In genomic region chr3:20236965-20237364, GRCm38 (mm10) we compare ENCODE assay signal across 28 mouse cellular contexts. TPM values are rescaled to one million over a fixed set of nuclear protein-coding genes. Genes with fewer than 3 reads are reported as not detected.
"Had no signal": no experiment of that assay in that cellular context is flagged by ENCODE, and none has a peak within 500 bp of the region (broad histone marks: within the 10 kb centered on the region; RNA-seq: fewer than 3 reads in every experiment).

No protein-coding gene starts in this region.

- H3K4me2 ChIP-seq: heart, embryonic 11.5 days; hindbrain, embryonic 12.5 days; hindbrain, embryonic 14.5 days; limb, embryonic 12.5 days; liver, embryonic 11.5 days had no signal

- H3K36me3 ChIP-seq: hindbrain, embryonic 10.5 days; hindbrain, embryonic 12.5 days; limb, embryonic 10.5 days; limb, embryonic 12.5 days had no signal

- H3K4me3 ChIP-seq: heart, adult 2 months; hindbrain, embryonic 10.5 days; hindbrain, embryonic 12.5 days; layer of hippocampus, adult 2 months; left cerebral cortex, adult 2 months; limb, embryonic 10.5 days; limb, embryonic 12.5 days had no signal

- ATAC-seq: hindbrain, embryonic 16.5 days; intestine, postnatal 0 days had no signal

- H3K27ac ChIP-seq: heart, adult 2 months; hindbrain, embryonic 10.5 days; hindbrain, embryonic 12.5 days; hindbrain, embryonic 14.5 days; layer of hippocampus, adult 2 months; left cerebral cortex, adult 2 months; limb, embryonic 10.5 days; limb, embryonic 12.5 days had no signal

- H3K9me3 ChIP-seq: hindbrain, embryonic 10.5 days; hindbrain, embryonic 12.5 days; limb, embryonic 10.5 days; limb, embryonic 12.5 days had no signal

- H3K9ac ChIP-seq: hindbrain, embryonic 12.5 days; hindbrain, embryonic 14.5 days; limb, embryonic 12.5 days had no signal

- H3K4me1 ChIP-seq: hindbrain, embryonic 10.5 days; hindbrain, embryonic 12.5 days; limb, embryonic 10.5 days; limb, embryonic 12.5 days had no signal

- DNase-seq: gastrocnemius, postnatal 14 days; heart, adult 2 months; heart, postnatal 10 days; heart, postnatal 4 days; kidney, adult 18-20 months; kidney, adult 8-10 months; kidney, postnatal 10 days; kidney, postnatal 25 days; kidney, postnatal 4 days; liver had no signal

- H3K27me3 ChIP-seq: hindbrain, embryonic 12.5 days; limb, embryonic 12.5 days had no signal

RNA-seq across cellular contexts. Expression of gene Cpa3, which starts 5.0 kb away (rescaled TPM):
- total RNA-seq: left cerebral cortex, adult 2 months; left cerebral cortex, postnatal 14 days; left cerebral cortex, postnatal 36 days had no signal
- polyA plus RNA-seq: hindbrain, embryonic 10.5 days; hindbrain, embryonic 16.5 days; limb, embryonic 10.5 days had no signal

RNA-seq across cellular contexts. Expression of gene Cpb1, which starts 38.6 kb away (rescaled TPM):
- total RNA-seq: gastrocnemius, adult 8-10 months; granulocyte monocyte progenitor cell, adult 5-6 weeks; heart, adult 2 months; heart, postnatal 10 days; heart, postnatal 25 days; heart, postnatal 4 days; layer of hippocampus, adult 2 months; layer of hippocampus, postnatal 25 days; left cerebral cortex, adult 2 months; left cerebral cortex, postnatal 36 days had no signal
- polyA plus RNA-seq: heart, adult 2 months; heart, embryonic 11.5 days; inflammation-experienced regulatory T-cells, adult 6 months; limb, embryonic 10.5 days; limb, embryonic 12.5 days; liver, embryonic 11.5 days had no signal
